Mouse (Mus musculus): ENCODE measurements around the gene Hcn1.

GRCm38 (mm10) chr13:117940536-117941280, 338.6 kb downstream of the Hcn1 start:
- TF ChIP-seq POLR2A (IDR thresholded peaks at IDR 0.05; ENCODE audit: borderline replicate concordance, insufficient read depth, low read length), result no peak
- TF ChIP-seq CTCF (IDR thresholded peaks at IDR 0.05; ENCODE audit: borderline replicate concordance, insufficient read depth, low read depth, low read length), result no peak
